Comparison of ENCODE assay signal across 26 mouse cellular contexts in genomic region chr12:117049829-117050228, GRCm38 (mm10).
DNase-seq lines count a peak whose midpoint lies in the region; ATAC-seq and TF ChIP-seq lines count a peak whose summit lies in the region.
"Had no signal": no experiment of that assay in that cellular context is flagged by ENCODE, and none has a peak within 500 bp of the region (broad histone marks: within the 10 kb centered on the region; RNA-seq: fewer than 3 reads in every experiment).

No protein-coding gene starts in this region.

- intact Hi-C loops in left cerebral cortex, postnatal 4 days (cut with DNase I), result no loop called here
- intact Hi-C loops in left cerebral cortex, postnatal 25 days (cut with DNase I), result loop anchor here (5.0 kb wide), 1 partner anchor 77 kb away; no protein-coding TSS in a partner anchor

- WGBS in forebrain, embryonic 11.5 days, result 61% methylated on average over 10 of the region's 10 CpGs
- WGBS in forebrain, embryonic 15.5 days, result 21% methylated on average over 10 of the region's 10 CpGs
- 77% methylated on average over 10 of the region's 10 CpGs for WGBS in lung, adult 2 months

- no peak for TF ChIP-seq CTCF in lung, adult 2 months (IDR thresholded peaks at IDR 0.05; ENCODE audit: insufficient read depth, low read length)
- TF ChIP-seq CTCF in brain, embryonic 14.5 days (IDR thresholded peaks at IDR 0.05; ENCODE audit: borderline replicate concordance, extremely low read depth, insufficient read depth, insufficient read length), result no peak

- peaks cover 20% of the 10 kb centered on the region for H3K27me3 ChIP-seq in forebrain, embryonic 11.5 days (ENCODE audit: control insufficient read depth, insufficient read depth, low read length)
- H3K27me3 ChIP-seq in forebrain, embryonic 15.5 days, result peaks cover 13% of the 10 kb centered on the region; the same call in 1 of the 2 replicates
- H3K27me3 ChIP-seq: heart, embryonic 15.5 days; hindbrain, embryonic 13.5 days; limb, embryonic 13.5 days; midbrain, embryonic 15.5 days; neural tube, embryonic 12.5 days had no signal

- H3K9me3 ChIP-seq in forebrain, embryonic 11.5 days (ENCODE audit: control insufficient read depth, low read length), result no peaks in the 10 kb centered on the region
- H3K9me3 ChIP-seq in forebrain, embryonic 15.5 days, result no peaks in the 10 kb centered on the region
- H3K9me3 ChIP-seq: heart, embryonic 10.5 days; heart, embryonic 15.5 days; hindbrain, embryonic 13.5 days; limb, embryonic 13.5 days; midbrain, embryonic 15.5 days; neural tube, embryonic 12.5 days had no signal

- H3K4me1 ChIP-seq in forebrain, embryonic 11.5 days (replicated peaks; ENCODE audit: control insufficient read depth, insufficient read depth, low read length), result peaks cover 23% of the 10 kb centered on the region; the same call in 1 of the 2 replicates
- H3K4me1 ChIP-seq in forebrain, embryonic 15.5 days, result peaks cover 31% of the 10 kb centered on the region
- no peaks in the 10 kb centered on the region for H3K4me1 ChIP-seq in lung, adult 2 months (ENCODE audit: control insufficient read depth, insufficient read depth, low read length)

- no peak for TF ChIP-seq POLR2A in lung, adult 2 months (IDR thresholded peaks at IDR 0.05; ENCODE audit: borderline replicate concordance, extremely low read depth, low read depth, low read length)
- no peak for TF ChIP-seq POLR2A in brain, embryonic 14.5 days (IDR thresholded peaks at IDR 0.05; ENCODE audit: borderline replicate concordance, extremely low read depth, insufficient read depth, insufficient read length, poor library complexity, severe bottlenecking)

- no peak for ATAC-seq in forebrain, embryonic 11.5 days (replicated peaks; ENCODE audit: low FRiP score)
- no peak for ATAC-seq in forebrain, embryonic 15.5 days (replicated peaks)
- ATAC-seq: intestine, postnatal 0 days; midbrain, embryonic 15.5 days had no signal

- no peak overlapping the region for H3K27ac ChIP-seq in forebrain, embryonic 11.5 days (ENCODE audit: low read depth, low read length)
- no peak overlapping the region for H3K27ac ChIP-seq in forebrain, embryonic 15.5 days (replicated peaks)
- H3K27ac ChIP-seq: heart, embryonic 10.5 days; heart, embryonic 15.5 days; hindbrain, embryonic 13.5 days; limb, embryonic 13.5 days; macrophage; neural tube, embryonic 12.5 days had no signal

- H3K9ac ChIP-seq in forebrain, embryonic 11.5 days (ENCODE audit: low read length), result no peak overlapping the region
- H3K9ac ChIP-seq in forebrain, embryonic 15.5 days (replicated peaks), result no peak overlapping the region
- H3K9ac ChIP-seq: heart, embryonic 15.5 days; hindbrain, embryonic 13.5 days; limb, embryonic 13.5 days; midbrain, embryonic 15.5 days; neural tube, embryonic 12.5 days had no signal

- no peak overlapping the region for H3K4me3 ChIP-seq in forebrain, embryonic 11.5 days (ENCODE audit: low read depth, low read length)
- H3K4me3 ChIP-seq in forebrain, embryonic 15.5 days, result no peak overlapping the region
- H3K4me3 ChIP-seq in lung, adult 2 months (replicated peaks; ENCODE audit: extremely low read depth, low read depth, low read length), result no peak overlapping the region
- H3K4me3 ChIP-seq: erythroblast, embryonic 14.5 days; heart, embryonic 10.5 days; heart, embryonic 15.5 days; hindbrain, embryonic 13.5 days; limb, embryonic 13.5 days; midbrain, embryonic 15.5 days; myocyte; neural tube, embryonic 12.5 days had no signal

- H3K4me2 ChIP-seq in forebrain, embryonic 11.5 days (ENCODE audit: low read depth, low read length, severe bottlenecking), result no peak overlapping the region
- H3K4me2 ChIP-seq in forebrain, embryonic 15.5 days (replicated peaks), result no peak overlapping the region
- H3K4me2 ChIP-seq: heart, embryonic 15.5 days; hindbrain, embryonic 13.5 days; limb, embryonic 13.5 days; liver, embryonic 11.5 days; midbrain, embryonic 15.5 days; neural tube, embryonic 12.5 days had no signal

- H3K36me3 ChIP-seq in forebrain, embryonic 11.5 days (ENCODE audit: control insufficient read depth, insufficient read depth, low read length), result no peaks in the 10 kb centered on the region
- no peaks in the 10 kb centered on the region for H3K36me3 ChIP-seq in forebrain, embryonic 15.5 days
- H3K36me3 ChIP-seq: heart, embryonic 10.5 days; heart, embryonic 15.5 days; hindbrain, embryonic 13.5 days; limb, embryonic 13.5 days; midbrain, embryonic 15.5 days; neural tube, embryonic 12.5 days had no signal

- peak; percentile 49 for DNase-seq in forebrain, embryonic 11.5 days (ENCODE audit: low spot score)
- peak; percentile 33 for DNase-seq in left cerebral cortex, postnatal 4 days
- no peak for DNase-seq in left cerebral cortex, postnatal 25 days (ENCODE audit: low spot score in 2 of 2)
- peak; percentile 33 for DNase-seq in lung, postnatal 10 days
- DNase-seq in lung, adult 2 months, result no peak
- DNase-seq in brain, embryonic 14.5 days (ENCODE audit: low read depth), result peak; percentile 62
- no peak for DNase-seq in thymus, postnatal 4 days
- DNase-seq: adrenal gland, postnatal 25 days; B cell, adult 2 months; gastrocnemius, postnatal 14 days; heart, postnatal 36 days; kidney, adult 9 months; kidney, postnatal 10 days; layer of hippocampus, postnatal 36 days had no signal

Comparison
In these comparisons a context has a peak if more than half of its experiments do, and no peak if none do; other contexts are left out.
1. DNase-seq: peak in forebrain, embryonic 11.5 days (single experiment), left cerebral cortex, postnatal 4 days (single experiment), lung, postnatal 10 days (single experiment) and brain, embryonic 14.5 days (single experiment); none in left cerebral cortex, postnatal 25 days (0 of 2), lung, adult 2 months (single experiment) and thymus, postnatal 4 days (single experiment).